Mouse (Mus musculus): Measurements from ENCODE around the gene Gm3415. TPM values are rescaled to one million over a fixed set of nuclear protein-coding genes. Genes with fewer than 3 reads are reported as not detected.
"Not testable (repeated sequence)": the region's sequence is repeated elsewhere in the genome, so short reads cannot be mapped to it uniquely, and the experiment has no call there.

The Gm3415 gene
- polyA plus RNA-seq, 1 experiment = not detected

DNA sequence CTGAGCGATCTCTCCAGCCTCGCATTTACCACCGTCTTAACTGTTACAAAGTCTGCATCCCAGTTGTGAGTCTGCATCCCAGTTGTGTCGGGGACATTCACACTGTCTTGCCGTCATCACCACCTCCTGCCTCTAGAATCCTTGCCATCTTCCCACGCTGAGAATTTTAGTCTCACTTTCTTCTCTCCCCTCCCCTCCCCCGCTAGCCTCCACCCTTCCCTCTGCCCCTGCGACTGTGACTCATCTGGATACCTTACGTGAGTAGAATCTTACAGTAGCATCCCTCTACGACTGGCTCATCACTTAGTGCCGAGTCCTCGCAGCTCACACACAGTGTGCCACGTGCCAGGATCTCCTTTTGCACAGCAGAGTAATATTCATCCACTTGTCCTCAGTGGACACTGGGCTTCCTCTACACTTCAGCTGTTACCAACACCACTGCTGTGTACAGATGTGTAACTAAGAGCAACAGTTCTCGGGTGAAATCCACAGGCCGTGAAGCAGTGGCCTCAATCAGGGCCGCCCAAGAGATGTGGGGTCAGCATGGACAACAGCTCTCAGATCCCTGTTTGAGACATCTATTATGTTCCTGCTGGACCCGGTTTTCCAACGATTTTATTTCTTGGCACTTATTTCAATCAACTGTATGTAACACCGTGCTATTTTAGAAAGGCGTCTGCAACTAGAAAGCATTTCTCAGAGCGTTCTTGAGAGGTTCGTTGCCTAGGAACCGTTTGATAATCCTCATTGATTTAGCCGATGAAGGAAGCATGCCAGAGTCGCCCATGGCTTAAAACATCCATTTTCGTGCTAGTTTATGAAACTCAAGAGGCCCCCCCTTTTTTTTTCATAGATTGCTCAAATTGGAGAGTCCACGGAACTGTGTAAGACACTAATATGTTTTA, 42.5 kb downstream of the Gm3415 start:
- H3K4me3 ChIP-seq = no peak overlapping the region
- no peaks in the 10 kb centered on the region for H3K79me2 ChIP-seq (ENCODE audit: control insufficient read depth, insufficient read depth)
- H3K4me2 ChIP-seq (ENCODE audit: low read depth) = no peak overlapping the region
- H3K36me3 ChIP-seq (ENCODE audit: control insufficient read depth, insufficient read depth) = no peaks in the 10 kb centered on the region
- TF ChIP-seq CEBPB (IDR thresholded peaks at IDR 0.05; ENCODE audit: insufficient read depth, poor library complexity, severe bottlenecking) (no peak), MAX (IDR thresholded peaks at IDR 0.05; ENCODE audit: low read depth) (no peak), USF1 (IDR thresholded peaks at IDR 0.05; ENCODE audit: low read depth) (no peak), POLR2AphosphoS2 (IDR thresholded peaks at IDR 0.05; ENCODE audit: insufficient read length, low read depth) (no peak), E2F4 (IDR thresholded peaks at IDR 0.05; ENCODE audit: insufficient read depth) (no peak), MYOG (IDR thresholded peaks at IDR 0.05; ENCODE audit: control insufficient read depth in 1 of 3, insufficient read depth in 1 of 3, insufficient read length in 2 of 3, low read depth in 2 of 3) (no peak), MYOD1 (IDR thresholded peaks at IDR 0.05; ENCODE audit: control insufficient read depth in 1 of 3, insufficient read length in 2 of 3, low read depth in 2 of 3) (no peak), REST (IDR thresholded peaks at IDR 0.05; ENCODE audit: insufficient read depth, insufficient read length) (no peak), POLR2A (IDR thresholded peaks at IDR 0.05; ENCODE audit: insufficient read length, low read depth) (no peak), TCF3 (IDR thresholded peaks at IDR 0.05; ENCODE audit: insufficient read length, low read depth) (no peak), SRF (IDR thresholded peaks at IDR 0.05; ENCODE audit: control insufficient read depth, insufficient read length, low read depth) (no peak), TCF12 (IDR thresholded peaks at IDR 0.05; ENCODE audit: insufficient read depth, poor library complexity, severe bottlenecking) (no peak)
- H3K27me3 ChIP-seq (ENCODE audit: control insufficient read depth, insufficient read depth, insufficient read length) = no peaks in the 10 kb centered on the region
- no peak overlapping the region for H3ac ChIP-seq (ENCODE audit: control insufficient read depth, insufficient read length)

DNA sequence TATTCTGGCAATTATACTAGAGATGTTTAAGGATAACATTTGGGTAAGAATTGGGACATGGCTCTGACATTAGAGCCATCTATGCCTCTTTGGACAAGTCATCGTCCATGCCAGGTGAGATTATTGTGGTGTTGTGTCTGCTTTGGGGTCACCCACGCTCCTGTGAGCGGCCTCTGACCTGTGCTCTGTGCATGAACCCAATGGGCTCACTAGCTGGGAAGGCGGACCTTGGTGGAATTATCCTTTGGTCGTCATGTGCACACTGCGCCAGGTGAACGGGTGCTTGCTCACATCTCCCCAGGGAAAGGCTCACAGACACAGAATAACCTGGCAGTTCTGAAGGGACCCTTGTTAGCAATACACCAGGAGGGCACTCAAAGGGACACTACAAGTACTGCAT, 43.3 kb downstream of the Gm3415 start:
- H3K79me2 ChIP-seq (ENCODE audit: control insufficient read depth, insufficient read depth); H3K27me3 ChIP-seq (ENCODE audit: control insufficient read depth, insufficient read depth, insufficient read length); H3K4me2 ChIP-seq (ENCODE audit: low read depth); H3K36me3 ChIP-seq (ENCODE audit: control insufficient read depth, insufficient read depth); H3K4me3 ChIP-seq; H3ac ChIP-seq (ENCODE audit: control insufficient read depth, insufficient read length): not testable (repeated sequence)

DNA sequence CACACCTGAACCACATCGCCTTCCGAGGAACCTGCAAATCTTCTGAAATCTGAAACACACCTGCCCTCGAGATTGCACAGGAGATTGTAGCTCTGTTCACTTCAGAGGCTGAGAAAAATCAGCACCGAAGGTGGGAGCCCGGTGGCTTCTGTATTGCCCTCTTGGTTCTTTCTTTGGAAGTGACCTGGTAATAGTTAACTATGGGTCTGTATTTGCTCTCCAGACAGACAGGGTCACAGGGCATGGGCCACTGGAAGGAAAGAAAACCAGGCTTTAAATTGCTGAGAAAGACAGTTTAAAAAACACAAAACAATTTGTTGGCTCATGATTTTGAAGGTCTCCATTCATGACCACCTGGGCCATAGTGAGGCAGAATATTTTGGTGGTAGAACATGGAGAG, 44.0 kb downstream of the Gm3415 start:
- Histone ChIP-seq H3K79me2 (ENCODE audit: control insufficient read depth, insufficient read depth) (no peaks in the 10 kb centered on the region), H3K36me3 (ENCODE audit: control insufficient read depth, insufficient read depth) (no peaks in the 10 kb centered on the region), H3K27me3 (ENCODE audit: control insufficient read depth, insufficient read depth, insufficient read length) (no peaks in the 10 kb centered on the region), H3K4me2 (ENCODE audit: low read depth) (no peak overlapping the region), H3ac (ENCODE audit: control insufficient read depth, insufficient read length) (no peak overlapping the region), H3K4me3 (no peak overlapping the region)
- TF ChIP-seq CEBPB (IDR thresholded peaks at IDR 0.05; ENCODE audit: insufficient read depth, poor library complexity, severe bottlenecking) = no peak
- no peak for TF ChIP-seq MYOG (IDR thresholded peaks at IDR 0.05; ENCODE audit: control insufficient read depth in 1 of 3, insufficient read depth in 1 of 3, insufficient read length in 2 of 3, low read depth in 2 of 3)
- TF ChIP-seq POLR2A (IDR thresholded peaks at IDR 0.05; ENCODE audit: insufficient read length, low read depth) = no peak
- TF ChIP-seq TCF12 (IDR thresholded peaks at IDR 0.05; ENCODE audit: insufficient read depth, poor library complexity, severe bottlenecking) = no peak
- TF ChIP-seq TCF3 (IDR thresholded peaks at IDR 0.05; ENCODE audit: insufficient read length, low read depth) = no peak
- no peak for TF ChIP-seq USF1 (IDR thresholded peaks at IDR 0.05; ENCODE audit: low read depth)
- no peak for TF ChIP-seq SRF (IDR thresholded peaks at IDR 0.05; ENCODE audit: control insufficient read depth, insufficient read length, low read depth)
- no peak for TF ChIP-seq MYOD1 (IDR thresholded peaks at IDR 0.05; ENCODE audit: control insufficient read depth in 1 of 3, insufficient read length in 2 of 3, low read depth in 2 of 3)
- TF ChIP-seq POLR2AphosphoS2 (IDR thresholded peaks at IDR 0.05; ENCODE audit: insufficient read length, low read depth) = no peak

DNA sequence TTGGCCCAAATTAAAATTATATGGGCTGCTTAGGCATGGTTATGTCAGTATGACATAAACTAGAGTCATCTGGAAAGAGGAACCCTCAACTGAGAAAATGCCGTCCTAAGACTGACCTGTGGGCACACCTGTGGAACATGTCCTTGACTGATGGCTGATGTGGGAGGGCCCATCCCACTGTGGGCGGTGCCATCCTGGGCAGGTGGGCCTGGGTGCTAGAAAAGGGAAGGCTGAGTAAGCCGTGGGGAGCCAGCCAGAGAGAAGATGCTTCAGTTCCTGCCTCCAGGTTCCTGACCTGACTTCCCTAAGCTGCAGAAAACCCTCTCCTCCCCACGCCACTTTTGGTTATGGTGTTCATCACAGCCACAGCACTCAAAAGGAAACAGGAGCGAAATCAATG, 50.3 kb downstream of the Gm3415 start:
- no peak overlapping the region for H3ac ChIP-seq (ENCODE audit: control insufficient read depth, insufficient read length)
- H3K27me3 ChIP-seq (ENCODE audit: control insufficient read depth, insufficient read depth, insufficient read length) = peaks cover 5% of the 10 kb centered on the region
- no peak overlapping the region for H3K4me2 ChIP-seq (ENCODE audit: low read depth)
- TF ChIP-seq CEBPB (IDR thresholded peaks at IDR 0.05; ENCODE audit: insufficient read depth, poor library complexity, severe bottlenecking) (no peak), TCF3 (IDR thresholded peaks at IDR 0.05; ENCODE audit: insufficient read length, low read depth) (no peak), MYOD1 (IDR thresholded peaks at IDR 0.05; ENCODE audit: control insufficient read depth in 1 of 3, insufficient read length in 2 of 3, low read depth in 2 of 3) (no peak), REST (IDR thresholded peaks at IDR 0.05; ENCODE audit: insufficient read depth, insufficient read length) (no peak), POLR2A (IDR thresholded peaks at IDR 0.05; ENCODE audit: insufficient read length, low read depth) (no peak), E2F4 (IDR thresholded peaks at IDR 0.05; ENCODE audit: insufficient read depth) (no peak), POLR2AphosphoS2 (IDR thresholded peaks at IDR 0.05; ENCODE audit: insufficient read length, low read depth) (no peak)
- H3K4me3 ChIP-seq = no peak overlapping the region
- H3K79me2 ChIP-seq (ENCODE audit: control insufficient read depth, insufficient read depth) = no peaks in the 10 kb centered on the region
- no peaks in the 10 kb centered on the region for H3K36me3 ChIP-seq (ENCODE audit: control insufficient read depth, insufficient read depth)

DNA sequence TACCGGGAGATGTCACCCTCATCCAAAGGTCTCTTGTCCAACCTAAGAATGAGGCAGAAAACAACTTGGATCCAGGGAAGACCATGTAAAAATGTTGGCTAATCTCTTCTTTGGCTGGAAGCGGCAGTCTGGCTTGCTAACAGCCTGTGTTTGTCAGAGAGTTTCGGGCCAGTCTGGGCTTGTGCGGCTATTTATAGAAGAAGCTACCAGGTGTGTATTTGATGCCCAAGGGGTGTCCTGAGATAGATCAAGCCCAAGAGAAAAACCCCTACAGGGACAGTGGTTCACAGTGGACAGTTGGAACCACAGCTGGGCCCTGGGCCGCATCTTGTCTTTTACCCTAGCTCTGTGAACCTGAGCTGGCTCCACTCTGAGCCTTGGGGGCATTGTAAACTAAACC, 51.0 kb downstream of the Gm3415 start:
- Histone ChIP-seq H3K4me3 (no peak overlapping the region), H3ac (ENCODE audit: control insufficient read depth, insufficient read length) (no peak overlapping the region), H3K4me2 (ENCODE audit: low read depth) (no peak overlapping the region), H3K27me3 (ENCODE audit: control insufficient read depth, insufficient read depth, insufficient read length) (peaks cover 5% of the 10 kb centered on the region), H3K36me3 (ENCODE audit: control insufficient read depth, insufficient read depth) (no peaks in the 10 kb centered on the region), H3K79me2 (ENCODE audit: control insufficient read depth, insufficient read depth) (no peaks in the 10 kb centered on the region)
- no peak for TF ChIP-seq TCF12 (IDR thresholded peaks at IDR 0.05; ENCODE audit: insufficient read depth, poor library complexity, severe bottlenecking)
- no peak for TF ChIP-seq SRF (IDR thresholded peaks at IDR 0.05; ENCODE audit: control insufficient read depth, insufficient read length, low read depth)
- TF ChIP-seq MYOD1 (IDR thresholded peaks at IDR 0.05; ENCODE audit: control insufficient read depth in 1 of 3, insufficient read length in 2 of 3, low read depth in 2 of 3) = no peak
- TF ChIP-seq REST (IDR thresholded peaks at IDR 0.05; ENCODE audit: insufficient read depth, insufficient read length) = no peak
- TF ChIP-seq TCF3 (IDR thresholded peaks at IDR 0.05; ENCODE audit: insufficient read length, low read depth) = no peak
- TF ChIP-seq MAX (IDR thresholded peaks at IDR 0.05; ENCODE audit: low read depth) = no peak
- no peak for TF ChIP-seq POLR2A (IDR thresholded peaks at IDR 0.05; ENCODE audit: insufficient read length, low read depth)
- TF ChIP-seq POLR2AphosphoS2 (IDR thresholded peaks at IDR 0.05; ENCODE audit: insufficient read length, low read depth) = no peak
- TF ChIP-seq MYOG (IDR thresholded peaks at IDR 0.05; ENCODE audit: control insufficient read depth in 1 of 3, insufficient read depth in 1 of 3, insufficient read length in 2 of 3, low read depth in 2 of 3) = no peak
- TF ChIP-seq USF1 (IDR thresholded peaks at IDR 0.05; ENCODE audit: low read depth) = no peak
- no peak for TF ChIP-seq E2F4 (IDR thresholded peaks at IDR 0.05; ENCODE audit: insufficient read depth)
- no peak for TF ChIP-seq CEBPB (IDR thresholded peaks at IDR 0.05; ENCODE audit: insufficient read depth, poor library complexity, severe bottlenecking)

Measured in myocyte (in vitro differentiated cells).